ENCODE assay signal across 15 mouse cellular contexts in the genomic region with DNA sequence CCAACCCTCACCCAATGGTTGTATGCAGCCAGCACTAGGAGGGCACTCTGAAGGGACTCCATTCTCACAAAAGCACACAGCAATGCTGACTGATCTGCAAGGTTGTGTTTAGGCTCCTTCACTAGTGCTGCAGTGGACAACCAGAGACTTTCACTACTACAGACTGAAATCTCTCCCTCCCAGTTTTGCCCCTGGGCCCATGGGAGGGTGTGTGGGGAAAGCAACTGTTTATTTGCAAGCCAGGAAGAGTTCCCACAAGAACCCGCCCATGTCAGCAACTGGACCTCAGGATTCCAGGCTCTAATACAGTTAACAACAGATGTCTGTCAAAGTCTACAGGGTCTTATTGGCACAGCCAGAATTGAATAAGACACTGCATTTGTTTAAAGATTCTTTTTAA. TPM values are rescaled to one million over a fixed set of nuclear protein-coding genes. Genes with fewer than 3 reads are reported as not detected.
"Had no signal": no experiment of that assay in that cellular context is flagged by ENCODE, and none has a peak within 500 bp of the region (broad histone marks: within the 10 kb centered on the region; RNA-seq: fewer than 3 reads in every experiment).

No protein-coding gene starts in this region.

- H3K4me3 ChIP-seq: midbrain, embryonic 10.5 days; midbrain, embryonic 12.5 days; neural tube, embryonic 12.5 days; stomach, embryonic 15.5 days had no signal

- H3K9ac ChIP-seq: lung, embryonic 14.5 days; midbrain, embryonic 12.5 days; neural tube, embryonic 12.5 days; stomach, embryonic 15.5 days had no signal

- H3K4me2 ChIP-seq: lung, embryonic 14.5 days; midbrain, embryonic 12.5 days; neural tube, embryonic 12.5 days; stomach, embryonic 15.5 days had no signal

- H3K27ac ChIP-seq: midbrain, embryonic 10.5 days; midbrain, embryonic 12.5 days; neural tube, embryonic 12.5 days; stomach, embryonic 15.5 days; stomach, postnatal 0 days had no signal

- H3K27me3 ChIP-seq: midbrain, embryonic 12.5 days; neural tube, embryonic 12.5 days; stomach, embryonic 15.5 days had no signal

- DNase-seq: lung, adult 18-20 months; lung, embryonic 14.5 days; midbrain, embryonic 14.5 days; right cerebral cortex, postnatal 14 days; thymus, adult 2 months; thymus, postnatal 25 days; thymus, postnatal 4 days had no signal

- H3K36me3 ChIP-seq: midbrain, embryonic 10.5 days; midbrain, embryonic 12.5 days; neural tube, embryonic 12.5 days; stomach, embryonic 15.5 days had no signal

- H3K9me3 ChIP-seq: midbrain, embryonic 10.5 days; midbrain, embryonic 12.5 days; neural tube, embryonic 12.5 days; stomach, embryonic 15.5 days had no signal

- ATAC-seq: midbrain, embryonic 16.5 days had no signal

- H3K4me1 ChIP-seq: midbrain, embryonic 10.5 days; midbrain, embryonic 12.5 days; neural tube, embryonic 12.5 days; stomach, embryonic 15.5 days had no signal

RNA-seq across cellular contexts. Expression of gene Trpc3, which starts 14.1 kb away (rescaled TPM):
- total RNA-seq: megakaryocyte, adult 5-6 weeks; megakaryocyte-erythroid progenitor cell, adult 5-6 weeks had no signal
